Mouse (Mus musculus) myocyte (in vitro differentiated cells): ENCODE results near the gene 4930430F08Rik. TPM values are rescaled to one million over a fixed set of nuclear protein-coding genes. Genes with fewer than 3 reads are reported as not detected.

Experiments
- H3K27me3 ChIP-seq: one replicate; pipeline ENCODE4 v1.6.1; 2011; ENCODE audit not compliant: control insufficient read depth, insufficient read depth, insufficient read length
- H3K36me3 ChIP-seq: one replicate; pipeline ENCODE4 v1.6.1; 2011; ENCODE audit not compliant: control insufficient read depth, insufficient read depth
- H3K4me2 ChIP-seq: one replicate; pipeline ENCODE4 v1.6.1; 2011; ENCODE audit warnings: low read depth, control low read depth
- H3K4me3 ChIP-seq: one replicate; pipeline ENCODE4 v1.5.1; 2011; ENCODE audit warnings: mild to moderate bottlenecking, control low read depth, moderate library complexity
- H3K79me2 ChIP-seq: one replicate; pipeline ENCODE4 v1.6.1; 2011; ENCODE audit not compliant: control insufficient read depth, insufficient read depth
- H3ac ChIP-seq: one replicate; pipeline ENCODE4 v1.6.1; 2011; ENCODE audit not compliant: control insufficient read depth, insufficient read length
- CEBPB ChIP-seq: IDR thresholded peaks from 2 replicates; pipeline ENCODE4 v1.6.1; 2011; ENCODE audit warnings: mild to moderate bottlenecking, moderate library complexity; ENCODE audit not compliant: poor library complexity, insufficient read depth, severe bottlenecking
- E2F4 ChIP-seq: IDR thresholded peaks from one replicate; pipeline ENCODE4 v1.6.1; 2011; ENCODE audit warnings: mild to moderate bottlenecking, control low read depth, moderate library complexity; ENCODE audit not compliant: insufficient read depth
- MAX ChIP-seq: IDR thresholded peaks from one replicate; pipeline ENCODE4 v1.6.1; 2011; ENCODE audit warnings: low read depth, mild to moderate bottlenecking, control low read depth
- MYOD1 ChIP-seq, 3 experiments: IDR thresholded peaks; one replicate each; pipeline ENCODE4 v1.6.1; 2011; ENCODE audit warnings: control low read depth in 2 of 3, low read depth in 2 of 3, mild to moderate bottlenecking in 2 of 3, moderate library complexity in 1 of 3; ENCODE audit not compliant: insufficient read length in 2 of 3, control insufficient read depth in 1 of 3
- MYOG ChIP-seq, 3 experiments: IDR thresholded peaks; one replicate each; pipeline ENCODE4 v1.6.1; 2011; ENCODE audit warnings: control low read depth in 2 of 3, low read depth in 2 of 3, mild to moderate bottlenecking in 2 of 3; ENCODE audit not compliant: insufficient read length in 2 of 3, control insufficient read depth in 1 of 3, insufficient read depth in 1 of 3
- POLR2A ChIP-seq: IDR thresholded peaks from one replicate; pipeline ENCODE4 v1.6.1; 2011; ENCODE audit warnings: low read depth, mild to moderate bottlenecking, control low read depth, moderate library complexity; ENCODE audit not compliant: insufficient read length
- POLR2AphosphoS2 ChIP-seq: IDR thresholded peaks from one replicate; pipeline ENCODE4 v1.6.1; 2011; ENCODE audit warnings: low read depth, control low read depth; ENCODE audit not compliant: insufficient read length
- REST ChIP-seq: IDR thresholded peaks from one replicate; pipeline ENCODE4 v1.6.1; 2011; ENCODE audit warnings: mild to moderate bottlenecking, control low read depth, moderate library complexity; ENCODE audit not compliant: insufficient read depth, insufficient read length
- SRF ChIP-seq: IDR thresholded peaks from one replicate; pipeline ENCODE4 v1.6.1; 2011; ENCODE audit warnings: low read depth; ENCODE audit not compliant: control insufficient read depth, insufficient read length
- TCF12 ChIP-seq: IDR thresholded peaks from one replicate; pipeline ENCODE4 v1.6.1; 2011; ENCODE audit warnings: mild to moderate bottlenecking, control low read depth; ENCODE audit not compliant: poor library complexity, insufficient read depth, severe bottlenecking
- TCF3 ChIP-seq: IDR thresholded peaks from one replicate; pipeline ENCODE4 v1.6.1; 2011; ENCODE audit warnings: low read depth, control low read depth; ENCODE audit not compliant: insufficient read length
- USF1 ChIP-seq: IDR thresholded peaks from one replicate; pipeline ENCODE4 v1.6.1; 2011; ENCODE audit warnings: low read depth, mild to moderate bottlenecking, control low read depth, moderate library complexity
- polyA plus RNA-seq: library from polyadenylated mRNA; unstranded; fragments of >200 nt; fragmentation: generic; extraction: Trizol; gene quantifications from one replicate; pipeline ENCODE4 v1.2.1, GENCODE M21; 2012; ENCODE audit warnings: missing spikeins

4930430F08Rik gene
- polyA plus RNA-seq: 9.5 TPM

GRCm38 (mm10) chr10:100590323-100590722, at the start of gene 4930430F08Rik, which contains the start of gene 1700017N19Rik:
TSS of gene 4930430F08Rik (minus strand) at chr10:100590423.
TSS of gene 1700017N19Rik (plus strand) at chr10:100590484.
- TF ChIP-seq POLR2A (no peak), TCF3 (no peak), E2F4 (no peak), REST (no peak), MAX (no peak), POLR2AphosphoS2 (no peak), SRF (no peak)
- Histone ChIP-seq H3K36me3 (no peaks in the 10 kb centered on the region), H3K4me3 (peak within 1 kb of the TSS; percentile 43), H3K27me3 (no peaks in the 10 kb centered on the region), H3K79me2 (no peaks in the 10 kb centered on the region), H3K4me2 (peak within 1 kb of the TSS; percentile 95), H3ac (no peak within 1 kb of the TSS)

DNA sequence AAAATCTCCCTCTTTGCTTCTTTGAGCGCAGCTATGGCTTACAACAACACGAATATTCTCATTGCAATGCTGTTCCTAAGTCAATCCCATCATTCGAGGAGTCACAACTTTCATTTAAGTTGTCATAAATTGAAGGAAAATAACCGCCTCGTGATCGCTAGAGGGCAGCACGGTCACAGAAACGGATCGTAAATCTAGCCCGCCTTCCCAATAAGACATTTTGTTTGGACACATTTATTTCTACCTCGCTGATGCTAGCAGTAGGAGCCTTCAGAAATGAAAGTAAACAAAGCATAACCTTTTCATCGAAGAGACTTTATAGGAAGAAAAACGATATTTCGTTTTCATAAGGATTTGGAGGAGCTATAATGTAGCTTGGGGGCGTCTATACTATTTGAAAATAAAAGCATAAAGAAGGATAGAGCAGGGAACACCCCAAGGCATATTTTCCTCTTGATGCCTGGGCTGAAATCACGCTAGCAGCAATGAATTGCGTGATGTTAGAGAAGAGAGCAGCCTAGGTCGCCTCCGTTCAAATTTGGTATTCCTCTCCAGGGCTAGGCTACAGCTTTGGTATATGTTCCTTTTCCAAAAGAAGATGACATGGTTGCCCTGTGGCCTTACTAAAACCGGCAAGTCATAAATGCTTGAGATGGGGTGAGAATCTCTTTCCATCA, 39.7 kb upstream of the 4930430F08Rik start:
- H3K4me3 ChIP-seq: no peak overlapping the region
- H3K27me3 ChIP-seq: no peaks in the 10 kb centered on the region
- no peak overlapping the region for H3ac ChIP-seq
- peak overlapping the region; percentile 57 for H3K4me2 ChIP-seq
- TF ChIP-seq REST (no peak), MYOD1 (IDR thresholded peaks at IDR 0.05; ENCODE audit: control insufficient read depth in 1 of 3, insufficient read length in 2 of 3, low read depth in 2 of 3) (no peak), POLR2A (no peak), MAX (no peak), TCF12 (no peak), MYOG (IDR thresholded peaks at IDR 0.05; ENCODE audit: control insufficient read depth in 1 of 3, insufficient read depth in 1 of 3, insufficient read length in 2 of 3, low read depth in 2 of 3) (no peak), USF1 (no peak), E2F4 (no peak), TCF3 (no peak), POLR2AphosphoS2 (no peak), CEBPB (no peak), SRF (no peak)
- no peaks in the 10 kb centered on the region for H3K79me2 ChIP-seq
- H3K36me3 ChIP-seq: no peaks in the 10 kb centered on the region

- Histone ChIP-seq H3K36me3 (no peaks in the 10 kb centered on the region), H3K4me2 (no peak overlapping the region), H3ac (no peak overlapping the region), H3K27me3 (no peaks in the 10 kb centered on the region), H3K4me3 (no peak overlapping the region), H3K79me2 (no peaks in the 10 kb centered on the region)
- TF ChIP-seq USF1 (no peak), REST (no peak), SRF (no peak), MYOD1 (IDR thresholded peaks at IDR 0.05; ENCODE audit: control insufficient read depth in 1 of 3, insufficient read length in 2 of 3, low read depth in 2 of 3) (no peak), MAX (no peak), CEBPB (no peak), TCF3 (no peak), POLR2A (no peak), TCF12 (no peak), MYOG (IDR thresholded peaks at IDR 0.05; ENCODE audit: control insufficient read depth in 1 of 3, insufficient read depth in 1 of 3, insufficient read length in 2 of 3, low read depth in 2 of 3) (no peak), E2F4 (no peak)
These were observed 32.3 kb upstream of the 4930430F08Rik start for GRCm38 (mm10) chr10:100622494-100622893.

DNA sequence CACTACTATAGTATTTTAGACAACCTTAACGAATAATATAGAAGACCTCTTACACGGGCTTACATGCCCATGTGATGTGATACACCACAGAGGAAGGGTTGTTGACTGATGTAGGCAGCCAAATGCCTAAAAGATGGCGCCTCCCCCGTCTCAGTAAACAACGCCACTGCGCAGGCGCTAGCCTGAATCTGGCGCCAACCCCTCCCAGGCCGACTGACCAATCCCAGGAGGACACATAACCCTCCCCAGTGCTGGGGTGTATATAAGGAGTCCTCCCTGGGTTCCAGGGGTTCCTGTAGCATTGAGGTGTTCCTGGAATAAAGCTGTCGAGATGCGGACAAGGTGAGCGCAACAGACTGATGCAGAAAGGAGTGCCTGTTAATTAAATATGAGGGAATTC, 29.8 kb upstream of the 4930430F08Rik start:
- Histone ChIP-seq H3K36me3 (no peaks in the 10 kb centered on the region), H3K4me3 (no peak overlapping the region), H3K79me2 (no peaks in the 10 kb centered on the region), H3ac (no peak overlapping the region), H3K27me3 (no peaks in the 10 kb centered on the region), H3K4me2 (no peak overlapping the region)
- no peak for TF ChIP-seq MYOG (IDR thresholded peaks at IDR 0.05; ENCODE audit: control insufficient read depth in 1 of 3, insufficient read depth in 1 of 3, insufficient read length in 2 of 3, low read depth in 2 of 3)
- no peak for TF ChIP-seq TCF3
- TF ChIP-seq CEBPB: no peak
- no peak for TF ChIP-seq USF1
- no peak for TF ChIP-seq SRF
- no peak for TF ChIP-seq MAX
- TF ChIP-seq E2F4: no peak
- TF ChIP-seq MYOD1 (IDR thresholded peaks at IDR 0.05; ENCODE audit: control insufficient read depth in 1 of 3, insufficient read length in 2 of 3, low read depth in 2 of 3): no peak
- no peak for TF ChIP-seq POLR2A
- no peak for TF ChIP-seq TCF12
- TF ChIP-seq REST: no peak
- TF ChIP-seq POLR2AphosphoS2: no peak
